Mouse (Mus musculus) olfactory bulb, adult 2 months (tissue): ENCODE results near the gene Fgfr2.

Source experiments
- CTCF ChIP-seq: fragments of 200-500 bp; IDR thresholded peaks from 2 replicates; pipeline ENCODE4 v1.5.1; 2012; ENCODE audit warnings: low read depth, mild to moderate bottlenecking, low read length, moderate library complexity; ENCODE audit not compliant: insufficient read depth
- POLR2A ChIP-seq: fragments of 200-500 bp; IDR thresholded peaks from 2 replicates; pipeline ENCODE4 v1.6.1; 2012; ENCODE audit warnings: mild to moderate bottlenecking, low read depth, low read length, moderate library complexity; ENCODE audit not compliant: insufficient read depth

DNA sequence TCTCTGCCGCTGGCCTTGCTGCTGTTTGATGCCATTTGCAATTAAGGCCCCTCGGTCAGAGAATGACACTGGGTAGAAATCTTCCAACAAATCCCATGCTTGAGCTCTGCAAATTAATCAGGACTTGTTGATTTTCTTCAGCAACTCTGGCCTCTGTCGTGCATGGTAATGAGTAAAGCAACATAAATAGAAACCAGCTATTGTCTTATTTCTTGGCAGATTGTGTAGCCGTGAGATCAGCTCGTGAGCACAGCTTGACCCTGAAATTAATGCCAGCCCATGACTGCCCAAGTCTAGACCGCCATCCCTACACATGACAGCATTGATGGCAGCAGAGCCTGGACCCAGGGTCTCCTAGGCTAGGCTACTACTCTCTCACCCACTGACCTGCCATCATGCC is 994.5 kb downstream of the Fgfr2 start:
- TF ChIP-seq POLR2A (no peak), CTCF (no peak)
